Mouse (Mus musculus): ENCODE measurements around the gene Doc2g. TPM values are rescaled to one million over a fixed set of nuclear protein-coding genes. Genes with fewer than 3 reads are reported as not detected.
"Not testable (repeated sequence)": the region's sequence is repeated elsewhere in the genome, so short reads cannot be mapped to it uniquely, and the experiment has no call there.

Doc2g gene
- 1 to 10 TPM; 2.4 to 2.6 TPM for total RNA-seq (2021)
- long read RNA-seq, experiment 1, partial matches to known transcripts = 2 of 4 reads
- long read RNA-seq, experiment 1, other reads (novel, unspliced or antisense) = 2 of 4 reads
- long read RNA-seq, experiment 2, partial matches to known transcripts = 3 of 6 reads
- long read RNA-seq, experiment 2, other reads (novel, unspliced or antisense) = 3 of 6 reads

DNA sequence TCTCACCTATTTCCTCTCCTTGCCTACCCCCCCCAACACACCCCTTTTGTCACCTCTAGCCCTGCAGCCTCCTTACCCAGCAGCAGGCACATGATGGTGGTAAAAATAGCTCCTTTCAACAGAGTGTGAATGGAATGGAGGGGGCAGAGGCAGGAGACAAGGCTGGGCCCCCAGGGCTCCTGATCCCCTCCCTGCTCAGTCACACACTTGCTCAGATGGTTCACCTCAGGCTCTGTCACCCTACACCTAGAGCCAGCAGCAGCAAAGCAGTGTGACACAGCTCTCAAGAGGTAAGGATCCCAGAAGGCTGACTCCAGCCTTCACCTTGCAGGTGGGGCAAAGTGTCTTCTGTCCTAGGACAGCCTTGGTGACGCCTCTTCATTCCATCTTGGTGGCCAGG lies at the start of gene Doc2g:
Gene Doc2g (plus strand): TSS at position 202 of the 400 bp plus-strand sequence.
- no peak for DNase-seq (ENCODE audit: low spot score in 2 of 2)

- DNase-seq (ENCODE audit: low spot score in 2 of 2) = no peak
Observed at GRCm38 (mm10) chr19:3955033-3955432, 48.1 kb upstream of the Doc2g start.

GRCm38 (mm10) chr19:3955804-3956203 lies 47.3 kb upstream of the Doc2g start:
- DNase-seq (ENCODE audit: low spot score in 2 of 2) = no peak

DNA sequence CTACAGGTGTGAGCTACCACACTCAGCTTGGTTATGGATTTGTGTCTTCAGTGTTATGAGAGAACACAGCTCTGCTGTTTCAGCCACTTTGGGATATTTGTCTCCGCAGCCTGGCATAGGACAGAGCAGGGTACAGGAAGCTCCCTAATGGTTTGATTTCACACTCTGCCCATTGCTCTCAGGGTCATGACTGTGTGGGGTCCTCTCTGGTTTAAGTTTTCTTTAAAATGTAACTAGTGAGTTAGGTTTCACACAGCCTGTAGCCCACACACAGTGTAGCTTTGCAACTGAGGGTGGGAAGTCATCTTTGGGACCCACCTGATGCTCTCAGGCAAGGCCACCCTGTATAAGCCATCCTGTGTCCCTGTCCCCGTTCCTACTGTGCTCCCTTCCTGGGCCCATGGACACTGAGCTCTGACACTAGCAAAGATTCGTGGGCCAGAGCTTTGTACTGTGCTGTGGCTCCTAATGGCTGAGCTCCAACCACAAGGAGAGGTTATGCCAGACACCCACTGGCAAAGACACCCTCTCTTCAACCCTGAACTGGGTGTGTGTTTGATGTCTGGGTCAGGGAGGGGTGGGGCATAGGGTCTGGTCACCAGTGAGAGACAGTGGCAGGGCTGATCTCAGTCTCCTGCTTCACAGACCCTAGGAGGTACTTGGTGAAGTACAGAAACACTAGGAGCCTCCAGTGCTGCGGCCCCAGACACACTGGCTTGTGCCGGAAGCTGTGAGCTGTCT lies 45.6 kb upstream of the Doc2g start:
- not testable (repeated sequence) for DNase-seq (ENCODE audit: low spot score in 2 of 2)

DNA sequence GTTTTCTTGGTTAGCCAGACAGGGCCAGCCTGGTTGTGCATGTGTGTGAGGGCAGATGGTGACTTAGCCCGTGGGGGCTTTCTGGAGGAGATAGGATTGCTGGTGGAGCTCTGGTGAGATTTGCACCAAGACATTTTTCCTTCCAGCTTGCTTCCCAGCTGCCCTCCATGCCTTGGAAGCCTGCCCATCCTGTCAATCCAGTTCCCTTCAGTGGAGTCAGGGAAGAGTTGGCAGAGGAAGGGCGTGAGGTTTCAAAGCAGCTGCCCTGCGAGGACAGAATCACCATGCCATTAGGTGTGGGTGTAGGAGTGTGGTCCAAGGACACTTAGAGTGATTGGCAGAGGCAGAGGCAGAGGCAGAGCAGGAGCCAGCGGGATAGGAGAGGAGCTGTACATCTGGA lies 44.6 kb upstream of the Doc2g start, which contains the start of gene Aldh3b3:
Gene Aldh3b3 (plus strand): TSS at position 176 of the 400 bp plus-strand sequence.
- no peak for DNase-seq (ENCODE audit: low spot score in 2 of 2)

DNA sequence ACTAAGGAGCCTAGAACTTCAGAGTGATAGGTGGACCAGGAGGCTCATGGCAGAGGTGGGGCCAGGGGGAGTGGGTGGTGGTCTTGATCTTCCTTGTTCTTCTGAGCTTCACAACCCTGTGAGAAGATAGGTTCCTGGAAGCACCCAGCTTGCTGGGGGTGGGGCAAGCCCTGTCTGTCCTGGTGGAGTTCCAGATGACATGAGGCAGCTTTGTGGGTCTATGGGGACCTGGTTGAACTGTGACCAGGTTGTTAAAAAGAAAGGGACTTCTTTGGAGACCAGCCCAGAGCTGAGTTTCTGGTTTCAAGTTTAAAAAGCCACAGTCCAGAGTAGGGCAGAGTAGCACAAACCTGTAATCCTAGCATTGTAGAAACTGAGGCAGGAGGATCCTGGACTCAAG lies 44.1 kb upstream of the Doc2g start:
- no peak for DNase-seq (ENCODE audit: low spot score in 2 of 2)

DNA sequence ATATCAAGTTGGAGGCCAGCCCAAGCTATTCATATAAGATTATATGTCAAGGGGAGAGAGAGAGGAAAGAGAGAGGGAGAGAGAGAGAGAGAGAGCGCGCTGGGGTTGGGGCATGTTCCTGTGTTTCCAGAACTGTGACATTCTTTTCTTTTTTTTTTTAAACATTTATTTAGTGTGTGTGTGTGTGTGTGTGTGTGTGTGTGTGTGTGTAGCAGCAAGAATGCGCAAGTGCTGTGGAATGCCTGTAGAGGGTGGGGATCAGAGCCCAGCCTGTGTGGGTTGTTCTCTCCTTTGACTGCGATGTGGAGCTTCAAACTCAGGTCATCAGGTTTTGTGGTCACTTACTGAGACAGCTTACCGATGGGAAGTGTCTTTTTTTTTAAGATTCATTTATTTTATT lies 42.9 kb upstream of the Doc2g start:
- DNase-seq (ENCODE audit: low spot score in 2 of 2) = no peak

GRCm38 (mm10) chr19:3961805-3962204 lies 41.3 kb upstream of the Doc2g start:
- not testable (repeated sequence) for DNase-seq (ENCODE audit: low spot score in 2 of 2)

DNA sequence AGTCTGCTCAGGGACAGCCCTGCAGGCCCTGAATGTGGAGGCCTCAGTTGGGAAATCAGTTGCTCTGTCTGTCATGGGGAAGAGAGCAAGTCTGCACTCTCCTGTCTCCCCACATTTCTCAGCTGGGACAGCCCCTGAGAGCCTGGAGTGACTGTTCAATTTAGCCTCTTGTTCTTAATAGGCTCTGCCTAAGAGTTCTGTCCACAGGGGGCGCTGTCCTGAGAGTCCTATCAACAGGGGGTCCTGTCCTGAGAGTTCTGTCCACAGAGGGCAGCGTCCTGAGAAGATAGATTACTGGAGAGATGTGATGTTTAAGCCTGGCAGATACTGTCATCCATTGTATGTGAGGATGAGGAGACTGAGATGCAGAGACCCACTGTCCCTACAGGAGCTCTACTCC lies 40.6 kb upstream of the Doc2g start:
- no peak for DNase-seq (ENCODE audit: low spot score in 2 of 2)

DNA sequence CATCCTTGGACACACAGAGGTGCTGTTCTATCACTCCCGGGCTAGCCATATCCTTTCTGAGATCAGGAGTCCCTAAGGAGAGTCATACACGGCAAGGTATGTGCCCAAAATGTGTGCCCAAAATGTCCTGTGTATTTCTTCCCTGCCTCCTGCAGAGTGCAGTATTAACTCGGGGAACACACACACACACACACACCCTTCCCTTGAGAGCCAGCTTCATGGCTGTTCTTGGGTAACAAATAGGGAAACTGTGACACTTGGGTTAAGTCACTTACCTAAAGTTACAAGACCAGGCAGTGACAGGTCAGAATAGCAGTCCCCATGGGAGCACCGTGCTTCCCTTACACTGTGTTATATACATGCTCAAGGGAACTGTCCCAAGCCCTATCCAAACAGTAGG lies 39.1 kb upstream of the Doc2g start:
- no peak for DNase-seq (ENCODE audit: low spot score in 2 of 2)

- no peak for DNase-seq (ENCODE audit: low spot score in 2 of 2)
Observed at GRCm38 (mm10) chr19:3966330-3967075, 36.6 kb upstream of the Doc2g start.

DNA sequence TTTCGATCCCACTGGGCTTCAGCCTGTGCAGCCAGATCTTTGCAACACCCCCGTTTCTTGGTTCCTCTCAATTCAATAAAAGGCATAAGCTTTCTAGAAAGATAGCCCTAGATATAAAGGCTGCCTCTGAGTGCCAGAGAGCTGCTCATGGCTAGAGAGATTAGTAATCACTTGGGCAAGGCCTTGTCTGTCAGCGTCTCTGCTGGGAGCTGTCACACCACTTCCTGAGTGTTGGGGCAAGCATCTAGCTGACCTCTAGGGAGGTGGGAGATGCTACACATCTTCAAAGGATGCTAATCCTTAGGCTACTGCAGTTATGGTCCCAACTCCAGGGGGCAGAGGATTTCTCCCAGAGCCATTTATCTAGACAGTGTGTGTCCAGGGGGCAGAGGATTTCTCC lies 35.9 kb upstream of the Doc2g start:
- no peak for DNase-seq (ENCODE audit: low spot score in 2 of 2)

DNA sequence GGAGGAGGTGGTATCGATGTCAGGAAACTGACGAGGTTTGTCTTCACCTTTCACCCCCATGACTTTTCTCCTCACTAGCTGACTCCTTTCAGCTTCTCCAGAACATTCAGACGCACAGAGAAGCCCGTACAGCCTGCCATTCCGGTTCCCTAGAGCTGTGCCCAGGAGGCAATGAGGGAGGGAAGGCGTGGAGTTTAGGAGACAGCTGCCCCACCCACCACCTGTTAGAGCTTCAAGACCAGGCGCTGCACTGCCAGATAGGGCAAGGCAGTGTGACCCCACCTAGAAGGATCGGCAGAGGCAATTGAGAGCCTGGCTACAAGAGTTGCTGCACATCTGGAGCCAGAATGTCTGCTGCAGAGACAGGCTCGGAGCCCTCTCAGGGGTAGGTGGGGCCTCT lies 30.9 kb upstream of the Doc2g start, which contains the start of gene Aldh3b2:
Gene Aldh3b2 (plus strand): TSS at position 100 of the 400 bp plus-strand sequence.
- DNase-seq (ENCODE audit: low spot score in 2 of 2) = no peak

DNA sequence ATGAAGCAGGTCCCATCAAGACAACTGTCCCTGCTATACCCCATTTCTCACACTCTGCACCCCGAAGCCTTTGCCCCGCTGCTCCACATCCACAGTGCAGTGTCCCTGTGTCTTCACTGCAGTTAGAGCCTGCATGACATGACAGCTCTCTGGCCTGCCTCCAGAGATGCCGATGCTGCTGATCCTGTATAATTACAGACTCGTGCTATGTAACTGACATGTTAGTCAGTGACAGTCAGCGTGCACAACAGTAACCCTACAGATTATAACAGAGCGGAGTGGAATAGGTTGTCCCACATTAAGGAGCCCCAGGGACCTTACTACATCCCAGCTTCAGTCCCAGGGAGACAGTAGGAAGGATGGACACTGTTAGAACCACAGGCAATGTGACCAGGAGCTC lies 28.5 kb upstream of the Doc2g start:
- not testable (repeated sequence) for DNase-seq (ENCODE audit: low spot score in 2 of 2)

GRCm38 (mm10) chr19:3975866-3976265 lies 27.2 kb upstream of the Doc2g start:
- no peak for DNase-seq (ENCODE audit: low spot score in 2 of 2)

DNA sequence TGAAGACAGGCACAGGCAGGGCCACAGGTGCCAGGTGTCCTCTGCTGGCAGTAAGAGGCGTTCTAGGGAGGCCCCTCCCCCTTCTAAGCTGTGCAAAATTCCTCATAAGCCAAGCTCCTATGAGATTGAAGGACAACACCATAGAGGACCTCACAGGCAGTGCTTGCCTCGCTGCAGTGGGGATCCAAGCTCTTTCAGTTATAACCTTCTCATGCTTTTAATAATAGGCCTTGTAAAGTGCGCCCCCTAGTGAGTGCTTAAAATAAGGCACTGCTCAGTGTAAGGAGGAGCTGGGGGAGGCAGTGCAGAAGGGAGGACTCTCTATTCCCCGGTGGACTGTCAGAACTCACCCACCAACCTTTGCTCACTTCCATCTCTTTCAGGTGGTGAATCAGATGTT lies 22.8 kb upstream of the Doc2g start:
- DNase-seq (ENCODE audit: low spot score in 2 of 2) = peak in 1 of 2 experiments; percentile 68

- no peak for DNase-seq (ENCODE audit: low spot score in 2 of 2)
Observed at GRCm38 (mm10) chr19:3980917-3981316, 22.2 kb upstream of the Doc2g start.

GRCm38 (mm10) chr19:3983527-3984200 lies 19.4 kb upstream of the Doc2g start:
- no peak for DNase-seq (ENCODE audit: low spot score in 2 of 2)

DNA sequence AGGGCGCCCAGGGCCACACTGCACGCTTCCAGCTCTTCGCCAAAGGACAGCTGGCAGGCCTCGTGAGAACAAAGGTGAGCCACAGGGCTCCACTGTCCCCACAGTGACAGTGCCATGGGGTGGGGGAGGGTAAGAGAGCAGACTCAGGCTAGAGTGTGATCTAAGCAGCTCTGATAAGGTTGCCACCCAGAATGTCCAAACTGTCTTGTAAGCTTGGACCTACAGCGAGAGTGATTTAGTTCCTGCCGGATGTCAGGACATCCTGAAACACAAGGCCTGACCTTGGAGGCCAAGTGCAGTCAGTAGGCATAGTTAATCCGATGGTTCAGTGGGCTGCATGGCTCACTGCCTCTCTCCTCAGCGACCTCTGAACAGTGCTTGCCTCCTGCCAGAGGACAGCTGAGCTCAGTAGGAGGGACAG lies 17.8 kb upstream of the Doc2g start:
- DNase-seq (ENCODE audit: low spot score in 2 of 2) = peak in 1 of 2 experiments; percentile 50

- DNase-seq (ENCODE audit: low spot score in 2 of 2) = peak; percentile 63 to 76
Observed at GRCm38 (mm10) chr19:3986334-3986733, 16.8 kb upstream of the Doc2g start, which contains the start of gene Acy3. Gene Acy3 (plus strand): TSS chr19:3986570.

DNA sequence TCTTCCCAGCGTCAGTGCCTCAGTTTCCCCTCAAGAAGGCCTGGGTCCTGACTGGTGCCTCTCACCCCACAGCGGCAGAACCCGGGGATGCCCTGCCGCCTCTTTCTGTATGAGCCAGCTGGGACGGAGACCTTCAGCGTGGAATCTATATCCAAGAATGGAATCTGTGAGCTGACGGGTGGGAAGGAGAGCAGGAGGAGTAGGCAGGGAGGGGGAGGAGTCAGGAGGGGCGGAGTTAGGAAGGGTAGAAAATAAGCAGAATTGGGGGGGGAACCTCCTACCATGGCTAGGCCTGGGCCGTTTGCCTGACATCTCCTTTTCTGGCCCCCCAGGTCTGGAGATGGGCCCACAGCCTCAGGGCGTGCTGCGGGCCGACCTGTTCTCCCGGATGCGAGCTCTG lies 15.0 kb upstream of the Doc2g start:
- no peak for DNase-seq (ENCODE audit: low spot score in 2 of 2)
